Mouse (Mus musculus) inflammation-experienced regulatory T-cells, adult 6 months (primary cell): Measurements from ENCODE around the gene Elac2. TPM values are rescaled to one million over a fixed set of nuclear protein-coding genes. Genes with fewer than 3 reads are reported as not detected.

Experiments
- ATAC-seq: one replicate; pipeline ENCODE4 v1.8.0; 2017
- polyA plus RNA-seq, 3 experiments: library from polyadenylated mRNA; unstranded; fragments of 100-300 nt; shearing (Covaris generic); gene quantifications; one replicate each; pipeline ENCODE4 v1.2.1; 2017

Elac2 gene
- polyA plus RNA-seq, 3 experiments from 2014 or later, result 7.7 to 13.9 (median 10.2) TPM

GRCm38 (mm10) chr11:65028049-65028448 is 49.2 kb downstream of the Elac2 start:
- ATAC-seq, result no peak

DNA sequence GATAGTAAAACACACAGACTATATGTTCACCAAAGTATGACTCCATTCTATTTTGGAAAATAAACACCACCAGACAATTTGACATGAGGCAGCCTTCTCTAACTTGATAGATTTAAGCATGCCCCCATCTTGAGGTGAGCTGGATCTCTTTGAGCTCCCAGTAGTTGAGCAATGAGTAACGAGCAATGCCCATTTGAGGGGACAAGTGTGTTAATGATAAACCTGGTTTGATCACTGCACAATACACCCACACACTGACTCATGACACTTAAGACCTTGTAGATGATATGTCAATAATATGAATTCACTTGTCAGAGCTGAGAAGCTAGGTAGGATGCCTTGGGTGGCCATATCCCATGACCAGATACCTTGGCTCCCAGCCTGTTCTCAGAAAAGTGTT is 51.4 kb downstream of the Elac2 start:
- ATAC-seq, result no peak

DNA sequence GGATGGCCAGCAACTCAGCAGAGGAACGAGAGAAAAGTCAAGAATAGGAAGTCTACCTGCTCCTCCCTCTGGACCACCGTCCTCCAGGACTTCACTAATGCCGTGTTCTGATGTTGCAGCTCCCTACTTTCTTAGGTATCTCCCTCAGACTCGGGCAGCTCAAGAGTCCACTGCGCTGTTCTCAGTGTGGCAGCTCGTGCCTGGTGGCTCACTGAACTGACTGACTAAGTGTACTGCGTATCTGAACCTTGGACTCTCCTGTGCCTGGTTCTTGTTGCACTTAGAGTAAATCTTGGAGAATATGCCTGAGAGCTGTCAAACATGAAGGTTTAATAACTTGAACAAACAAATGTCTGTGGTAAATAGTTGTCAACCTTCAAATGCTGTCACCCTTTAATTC is 53.4 kb downstream of the Elac2 start:
- no peak for ATAC-seq

GRCm38 (mm10) chr11:65038996-65039395 is 60.2 kb downstream of the Elac2 start:
- ATAC-seq, result no peak

GRCm38 (mm10) chr11:65039517-65040095 is 60.8 kb downstream of the Elac2 start:
- ATAC-seq, result no peak

DNA sequence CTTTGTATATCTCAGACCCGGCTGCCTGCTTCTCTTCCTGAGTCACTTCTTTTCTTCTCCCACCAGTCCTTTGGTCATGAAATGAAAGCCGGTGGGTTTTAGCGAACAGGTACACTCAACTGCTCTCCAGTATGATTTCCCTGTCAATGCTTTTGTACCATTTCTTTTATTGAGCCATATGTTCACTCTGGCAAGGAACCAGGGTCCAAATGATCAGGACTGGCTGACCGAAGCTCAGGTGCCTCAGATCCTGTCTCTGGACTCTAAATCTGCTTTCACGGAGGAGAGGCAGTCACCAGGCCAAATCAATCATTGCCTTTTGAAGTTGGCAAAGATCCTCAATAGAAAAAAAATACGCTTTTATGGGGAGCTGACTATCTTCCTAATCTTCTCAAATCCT is 61.7 kb downstream of the Elac2 start:
- ATAC-seq, result no peak

GRCm38 (mm10) chr11:65049090-65049489 is 70.3 kb downstream of the Elac2 start:
- ATAC-seq, result no peak

DNA sequence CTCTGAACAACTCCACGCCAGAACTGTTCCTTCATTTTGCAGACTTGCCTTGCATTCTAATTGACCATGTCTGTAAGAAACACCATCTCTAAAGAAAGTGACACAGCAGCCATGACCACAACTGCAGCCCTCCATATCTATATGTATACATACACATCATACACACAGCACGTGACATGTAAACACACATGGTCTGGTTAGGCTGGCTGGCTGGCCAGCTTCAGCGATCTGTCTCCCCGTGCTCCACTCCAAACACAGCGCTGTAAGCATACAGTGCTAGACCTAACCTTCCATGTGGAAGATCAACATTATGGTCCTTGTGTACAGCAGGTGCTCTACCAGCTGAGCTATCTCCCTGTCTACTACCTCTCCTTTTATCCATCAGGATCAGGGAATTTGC is 72.0 kb downstream of the Elac2 start:
- no peak for ATAC-seq

Other genes with a start within 250 kb of the Elac2 start
- not detected for gene 1700086D15Rik, start 180.9 kb downstream of the Elac2 start, polyA plus RNA-seq
- under 1 TPM; 0.20 to 0.55 (median 0.26) TPM for gene Arhgap44, start 183.9 kb downstream of the Elac2 start, polyA plus RNA-seq